Mouse (Mus musculus): Measurements from ENCODE around the gene Ezh2. TPM values are rescaled to one million over a fixed set of nuclear protein-coding genes. Genes with fewer than 3 reads are reported as not detected.

The Ezh2 gene
- total RNA-seq, 2 experiments from 2014 or later: 20.6 to 31.0 TPM

DNA sequence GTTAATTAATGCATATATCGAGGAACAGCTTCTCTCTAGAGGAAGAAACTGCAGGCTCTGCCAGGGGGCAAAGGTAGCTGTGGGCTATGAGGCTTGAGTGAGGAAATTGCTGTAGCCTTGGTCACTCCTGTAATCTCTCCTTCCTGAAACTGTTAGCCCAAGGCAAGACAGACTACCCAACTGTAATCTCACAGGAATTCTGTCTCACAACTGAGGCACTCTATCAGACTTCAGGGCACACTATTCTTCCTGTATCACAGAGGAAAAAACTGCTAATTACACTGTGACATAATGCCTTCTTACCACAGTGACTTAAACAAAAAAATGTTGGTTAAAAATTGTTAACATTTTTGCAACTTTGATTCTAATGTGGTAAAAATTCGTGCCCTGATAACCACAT, 35.9 kb downstream of the Ezh2 start:
- DNase-seq (ENCODE audit: low spot score in 2 of 2): no peak

- DNase-seq (ENCODE audit: low spot score in 2 of 2): no peak
These were observed 42.9 kb downstream of the Ezh2 start for GRCm38 (mm10) chr6:47552280-47552679.

DNA sequence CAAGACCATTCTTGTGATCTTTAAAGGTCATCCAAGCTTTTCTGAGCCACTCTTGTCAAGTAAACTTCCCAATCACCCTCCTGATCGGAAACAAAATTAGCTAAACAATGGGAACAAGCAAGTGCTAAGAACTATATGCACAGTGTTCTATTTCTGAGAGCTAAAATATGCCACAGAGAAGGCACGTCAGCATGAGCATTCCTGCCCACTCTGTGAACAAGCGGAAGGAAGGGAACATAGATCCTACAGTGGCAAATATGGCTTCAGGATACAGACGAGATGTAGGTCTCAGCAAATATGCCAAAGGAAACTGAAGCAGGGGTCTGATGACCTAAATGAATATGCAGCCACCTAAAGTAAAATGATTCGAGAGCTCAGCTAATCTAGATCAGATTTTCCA, 59.8 kb downstream of the Ezh2 start:
- no peak for DNase-seq (ENCODE audit: low spot score in 2 of 2)

GRCm38 (mm10) chr6:47532547-47532946, 62.6 kb downstream of the Ezh2 start:
- DNase-seq (ENCODE audit: low spot score in 2 of 2): no peak

DNA sequence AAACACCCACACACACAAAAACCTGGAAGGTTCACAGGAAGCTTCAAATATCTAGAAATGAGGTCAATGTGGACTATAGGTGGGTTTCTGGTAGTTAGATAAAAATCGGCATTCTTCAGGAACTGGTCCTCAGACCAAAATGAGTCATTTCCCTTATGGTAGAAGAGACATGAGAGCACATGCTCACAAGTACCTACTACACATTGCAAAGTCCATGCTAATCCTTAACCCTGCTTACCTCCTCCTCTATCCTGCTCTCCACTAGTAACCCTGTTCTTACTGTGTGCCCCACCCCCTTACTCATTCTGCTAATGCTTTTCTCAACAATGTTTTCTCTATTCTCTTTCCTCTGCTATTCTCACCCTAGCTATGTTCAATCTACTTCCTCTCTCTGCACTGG, 67.5 kb downstream of the Ezh2 start:
- no peak for DNase-seq (ENCODE audit: low spot score in 2 of 2)

DNA sequence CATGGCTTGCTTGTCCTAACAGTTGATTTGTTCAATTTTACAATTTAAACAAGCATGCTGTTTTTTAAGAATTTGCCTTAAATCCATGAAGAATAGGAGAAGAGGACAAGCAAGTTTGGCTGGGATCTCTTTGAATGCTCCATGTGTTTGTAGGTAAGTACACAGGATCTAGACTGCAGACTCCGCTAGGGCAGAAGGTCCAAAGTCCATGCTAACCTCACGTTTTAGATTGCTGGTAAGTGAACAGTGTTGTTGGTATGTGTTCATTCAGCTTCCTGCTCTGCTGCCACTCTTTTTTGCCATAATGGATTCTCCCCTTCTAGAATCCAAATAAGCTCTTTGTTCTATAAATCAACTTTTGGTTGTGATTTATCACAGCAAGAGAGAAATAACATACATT, 68.0 kb downstream of the Ezh2 start:
- DNase-seq (ENCODE audit: low spot score in 2 of 2): no peak

- DNase-seq (ENCODE audit: low spot score in 2 of 2): no peak
These were observed 68.7 kb downstream of the Ezh2 start for GRCm38 (mm10) chr6:47526446-47526845.

GRCm38 (mm10) chr6:47525041-47525440, 70.1 kb downstream of the Ezh2 start:
- DNase-seq (ENCODE audit: low spot score in 2 of 2): no peak

- DNase-seq (ENCODE audit: low spot score in 2 of 2): no peak
These were observed 72.7 kb downstream of the Ezh2 start for GRCm38 (mm10) chr6:47522431-47522830.

GRCm38 (mm10) chr6:47520030-47520429, 75.1 kb downstream of the Ezh2 start:
- DNase-seq (ENCODE audit: low spot score in 2 of 2): no peak

DNA sequence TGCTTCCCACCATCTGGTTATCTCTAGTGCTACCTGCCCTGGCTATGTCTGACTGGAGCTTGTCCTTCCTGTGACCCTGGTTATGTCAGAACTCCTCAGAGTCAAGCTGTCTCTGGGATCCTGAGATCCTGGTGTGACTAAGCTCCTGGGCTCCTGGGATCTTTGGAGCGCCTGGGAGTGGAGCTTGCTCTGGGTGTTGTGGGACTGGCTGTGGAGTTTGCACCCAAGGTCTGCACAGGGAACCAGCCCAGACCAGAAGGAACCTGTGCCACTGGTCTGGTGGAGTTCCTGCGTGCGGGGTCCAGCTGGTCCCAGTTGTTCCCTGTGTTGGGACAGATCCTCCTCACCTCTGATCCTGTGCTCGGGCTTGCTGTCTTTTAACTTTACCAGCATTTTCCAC, 100.6 kb downstream of the Ezh2 start:
- no peak for DNase-seq (ENCODE audit: low spot score in 2 of 2)

DNA sequence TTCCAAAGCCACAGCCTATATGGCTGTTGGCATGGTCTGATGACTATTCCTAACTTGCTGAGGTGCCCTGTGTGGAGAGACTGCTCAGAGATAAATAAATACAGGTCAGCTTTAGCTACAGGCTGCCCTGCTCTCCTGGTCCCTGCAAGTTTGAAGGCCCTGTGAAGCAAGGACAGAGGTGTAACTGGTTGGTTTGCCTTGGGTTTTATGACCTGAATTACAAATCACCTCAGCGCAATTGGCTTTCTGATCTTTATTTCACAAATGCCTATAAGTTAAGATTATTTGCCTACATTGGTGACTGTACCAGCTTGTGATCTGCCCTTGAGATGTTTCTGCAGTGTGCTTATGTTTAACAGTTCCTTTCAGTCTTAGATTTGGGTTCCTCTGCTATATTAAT, 113.1 kb downstream of the Ezh2 start:
- no peak for DNase-seq (ENCODE audit: low spot score in 2 of 2)

Other genes starting within 250 kb of the Ezh2 start
- 100 to 1,000 TPM; 107 to 118 TPM for gene Cul1, start 141.9 kb downstream of the Ezh2 start, total RNA-seq (2021)
- 10 to 100 TPM; 53.0 to 73.0 TPM for gene Pdia4, start 218.1 kb upstream of the Ezh2 start, total RNA-seq (2021)
- gene Zfp786, start 235.5 kb upstream of the Ezh2 start, total RNA-seq (2021): 1 to 10 TPM; 5.1 to 5.5 TPM
- 10 to 100 TPM; 19.1 to 21.0 TPM for gene Zfp398, start 240.3 kb upstream of the Ezh2 start, total RNA-seq (2021)

Measured in layer of hippocampus, postnatal 14 days (tissue).